Mouse (Mus musculus): ENCODE data around the gene Proser1. TPM values are rescaled to one million over a fixed set of nuclear protein-coding genes. Genes with fewer than 3 reads are reported as not detected.
A peak's percentile ranks its signal among the peaks of the same experiment; 100 is the strongest.

The Proser1 gene
- polyA plus RNA-seq (2014; fragmentation: Nextera tagmentation; extraction: Ambion mirVana), result 10.5 and 12.9 TPM in 2 replicates

DNA sequence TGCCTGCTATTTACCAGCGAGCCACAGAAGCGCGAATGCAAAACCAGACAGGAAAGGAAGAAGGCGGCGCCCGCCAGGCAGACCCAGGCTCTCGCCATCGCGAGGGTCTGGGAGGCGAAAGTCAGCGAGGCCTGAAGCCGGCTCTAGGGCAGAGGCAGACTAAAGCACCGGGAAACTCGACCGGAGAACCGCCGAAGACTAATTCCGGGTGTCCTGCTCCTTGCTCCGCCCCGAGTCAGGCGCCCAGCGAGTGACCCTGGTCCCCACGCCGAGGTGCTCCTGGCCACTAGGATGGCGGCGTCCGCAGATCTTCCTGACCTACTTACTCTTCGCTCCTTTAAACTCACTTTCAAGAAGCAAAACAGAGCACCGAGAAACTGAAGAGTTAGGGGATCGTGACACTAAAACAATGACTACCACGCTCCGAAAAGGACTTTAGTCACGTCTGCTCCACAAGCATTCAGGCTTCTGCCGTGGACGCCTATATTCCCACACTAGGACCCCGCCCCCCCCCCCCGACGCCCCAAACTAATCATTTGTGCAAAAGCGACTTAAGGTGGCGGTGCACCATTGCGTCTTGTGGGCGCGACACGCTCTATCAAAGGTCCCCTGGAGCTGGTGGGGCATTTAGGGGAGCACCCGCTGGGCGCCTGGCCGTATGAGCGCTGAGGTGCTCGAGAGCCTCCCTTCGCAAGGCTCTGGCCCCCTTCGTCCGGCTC is at the start of gene Proser1, which contains the start of gene Nhlrc3:
Proser1 (plus strand) TSS at position 621 of the 719 bp plus-strand sequence.
Nhlrc3 (minus strand) TSS at position 287 of the 719 bp plus-strand sequence.
- ATAC-seq (ENCODE audit: low read depth), result peak; percentile 98
- H3K4me2 ChIP-seq (ENCODE audit: low read depth, low read length), result peak within 1 kb of the TSS; percentile 80
- no peaks in the 10 kb centered on the region for H3K27me3 ChIP-seq (replicated peaks; ENCODE audit: control insufficient read depth, insufficient read depth, low read length)
- peaks cover 18% of the 10 kb centered on the region for H3K36me3 ChIP-seq (ENCODE audit: control insufficient read depth, insufficient read depth, low read length)
- peak; percentile 99 for DNase-seq (ENCODE audit: low spot score)
- peak within 1 kb of the TSS; percentile 89 for H3K27ac ChIP-seq (replicated peaks; ENCODE audit: low read depth, low read length)
- peak within 1 kb of the TSS; percentile 95 for H3K9ac ChIP-seq (ENCODE audit: low read depth, low read length)
- peak within 1 kb of the TSS; percentile 86 for H3K4me3 ChIP-seq (ENCODE audit: low read depth, low read length)
- no peaks in the 10 kb centered on the region for H3K9me3 ChIP-seq (ENCODE audit: control insufficient read depth, low read length)
- peaks cover 18% of the 10 kb centered on the region for H3K4me1 ChIP-seq (ENCODE audit: control insufficient read depth, insufficient read depth, low read length)
- WGBS, result under 1% methylated on average over 40 of the region's 52 CpGs

DNA sequence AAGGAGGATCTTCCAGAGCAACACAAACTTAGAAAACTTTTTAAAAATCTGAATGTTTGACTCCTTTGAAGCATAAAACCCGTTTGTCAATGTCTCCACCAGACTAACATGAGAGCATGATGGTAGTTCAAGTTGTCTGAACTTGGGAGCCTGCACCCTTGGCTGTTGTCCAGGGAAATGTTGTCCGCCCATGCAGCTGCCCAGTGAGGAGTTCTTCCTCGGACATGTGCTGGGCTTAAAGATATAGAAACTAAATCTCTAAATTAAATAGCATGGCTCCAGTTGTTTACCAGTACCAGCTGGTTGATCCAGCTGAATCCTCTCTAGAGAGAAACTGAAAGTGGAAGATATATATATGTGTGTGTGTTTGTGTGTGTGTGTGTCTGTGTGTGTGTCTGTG is 49.5 kb upstream of the Proser1 start:
- Histone ChIP-seq H3K9me3 (ENCODE audit: control insufficient read depth, low read length) (no peaks in the 10 kb centered on the region), H3K4me1 (ENCODE audit: control insufficient read depth, insufficient read depth, low read length) (peaks cover 8% of the 10 kb centered on the region; the same call in 1 of the 2 replicates), H3K27me3 (replicated peaks; ENCODE audit: control insufficient read depth, insufficient read depth, low read length) (no peaks in the 10 kb centered on the region), H3K9ac (ENCODE audit: low read depth, low read length) (no peak overlapping the region), H3K4me2 (ENCODE audit: low read depth, low read length) (no peak overlapping the region), H3K36me3 (ENCODE audit: control insufficient read depth, insufficient read depth, low read length) (no peaks in the 10 kb centered on the region), H3K4me3 (ENCODE audit: low read depth, low read length) (no peak overlapping the region), H3K27ac (replicated peaks; ENCODE audit: low read depth, low read length) (no peak overlapping the region)
- WGBS, result 47% methylated on average over 3 of the region's 3 CpGs
- ATAC-seq (ENCODE audit: low read depth) (peak; percentile 41; the same call in 1 of the 2 replicates), DNase-seq (ENCODE audit: low spot score) (peak; percentile 80)

GRCm38 (mm10) chr3:53416036-53416506 is 47.4 kb upstream of the Proser1 start:
- H3K27ac ChIP-seq (replicated peaks; ENCODE audit: low read depth, low read length), result no peak overlapping the region
- no peaks in the 10 kb centered on the region for H3K27me3 ChIP-seq (replicated peaks; ENCODE audit: control insufficient read depth, insufficient read depth, low read length)
- H3K4me3 ChIP-seq (ENCODE audit: low read depth, low read length), result no peak overlapping the region
- DNase-seq (ENCODE audit: low spot score) (peak; percentile 89), ATAC-seq (ENCODE audit: low read depth) (peak; percentile 87)
- H3K36me3 ChIP-seq (ENCODE audit: control insufficient read depth, insufficient read depth, low read length), result no peaks in the 10 kb centered on the region
- H3K4me2 ChIP-seq (ENCODE audit: low read depth, low read length), result no peak overlapping the region
- no peak overlapping the region for H3K9ac ChIP-seq (ENCODE audit: low read depth, low read length)
- 45% methylated on average over 5 of the region's 5 CpGs for WGBS
- no peaks in the 10 kb centered on the region for H3K9me3 ChIP-seq (ENCODE audit: control insufficient read depth, low read length)
- H3K4me1 ChIP-seq (ENCODE audit: control insufficient read depth, insufficient read depth, low read length), result peaks cover 8% of the 10 kb centered on the region; the same call in 1 of the 2 replicates

DNA sequence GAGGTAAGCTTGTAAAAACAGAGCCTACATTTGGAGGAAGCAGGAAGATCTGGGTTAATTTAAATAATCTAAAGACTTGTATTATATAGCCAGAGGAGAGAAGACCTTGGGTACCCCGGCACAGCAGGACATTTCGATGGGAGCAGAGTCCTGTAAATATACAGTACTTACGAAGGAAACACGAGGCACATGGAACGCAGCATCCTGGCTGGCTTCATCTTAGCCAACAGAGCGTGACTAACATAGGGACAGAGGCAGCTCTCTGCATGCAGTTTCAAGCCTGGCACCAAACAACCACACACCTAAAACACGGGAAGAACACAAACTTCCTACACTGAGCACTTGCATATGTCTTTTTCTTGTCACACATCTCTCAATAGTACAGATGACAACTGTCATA is 45.8 kb upstream of the Proser1 start:
- Histone ChIP-seq H3K9me3 (ENCODE audit: control insufficient read depth, low read length) (no peaks in the 10 kb centered on the region), H3K4me1 (ENCODE audit: control insufficient read depth, insufficient read depth, low read length) (peaks cover 8% of the 10 kb centered on the region; the same call in 1 of the 2 replicates), H3K9ac (ENCODE audit: low read depth, low read length) (no peak overlapping the region), H3K27ac (replicated peaks; ENCODE audit: low read depth, low read length) (no peak overlapping the region), H3K36me3 (ENCODE audit: control insufficient read depth, insufficient read depth, low read length) (no peaks in the 10 kb centered on the region), H3K27me3 (replicated peaks; ENCODE audit: control insufficient read depth, insufficient read depth, low read length) (no peaks in the 10 kb centered on the region), H3K4me2 (ENCODE audit: low read depth, low read length) (no peak overlapping the region), H3K4me3 (ENCODE audit: low read depth, low read length) (no peak overlapping the region)
- DNase-seq (ENCODE audit: low spot score) (no peak), ATAC-seq (ENCODE audit: low read depth) (no peak)
- WGBS, result 69% methylated on average over 7 of the region's 7 CpGs

DNA sequence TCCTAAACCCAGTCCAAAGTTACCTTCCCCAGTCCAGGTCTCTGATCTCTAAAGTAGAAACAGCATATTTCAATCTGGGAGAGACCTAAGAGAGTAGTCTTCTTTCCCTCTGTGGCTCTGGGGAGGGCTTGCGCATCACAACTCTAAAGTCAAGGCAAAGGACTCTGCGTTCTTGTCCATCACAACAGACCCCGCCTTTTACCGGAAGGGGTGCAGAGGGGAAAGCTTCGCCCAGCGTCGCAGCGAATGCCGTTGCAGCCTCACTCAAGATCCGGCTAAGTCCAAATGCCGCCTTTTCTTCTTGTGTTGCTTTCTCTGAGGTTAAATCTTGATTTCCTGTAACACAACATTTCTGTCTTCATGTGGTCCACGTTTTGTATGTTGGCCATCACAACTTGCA is 41.8 kb upstream of the Proser1 start:
- H3K27me3 ChIP-seq (replicated peaks; ENCODE audit: control insufficient read depth, insufficient read depth, low read length), result no peaks in the 10 kb centered on the region
- ATAC-seq (ENCODE audit: low read depth), result no peak

GRCm38 (mm10) chr3:53422691-53423090 is 40.8 kb upstream of the Proser1 start:
- WGBS, result 57% methylated on average over 1 of the region's 1 CpGs
- no peaks in the 10 kb centered on the region for H3K4me1 ChIP-seq (ENCODE audit: control insufficient read depth, insufficient read depth, low read length)
- no peaks in the 10 kb centered on the region for H3K36me3 ChIP-seq (ENCODE audit: control insufficient read depth, insufficient read depth, low read length)
- H3K9me3 ChIP-seq (ENCODE audit: control insufficient read depth, low read length), result no peaks in the 10 kb centered on the region
- DNase-seq (ENCODE audit: low spot score) (no peak), ATAC-seq (ENCODE audit: low read depth) (no peak)
- H3K4me2 ChIP-seq (ENCODE audit: low read depth, low read length), result no peak overlapping the region
- H3K27ac ChIP-seq (replicated peaks; ENCODE audit: low read depth, low read length), result no peak overlapping the region
- H3K9ac ChIP-seq (ENCODE audit: low read depth, low read length), result no peak overlapping the region
- no peak overlapping the region for H3K4me3 ChIP-seq (ENCODE audit: low read depth, low read length)
- H3K27me3 ChIP-seq (replicated peaks; ENCODE audit: control insufficient read depth, insufficient read depth, low read length), result no peaks in the 10 kb centered on the region

More for the DNA sequence above, 41.8 kb upstream of the Proser1 start:
- no peak for DNase-seq (ENCODE audit: low spot score)
- Histone ChIP-seq H3K27ac (replicated peaks; ENCODE audit: low read depth, low read length) (no peak overlapping the region), H3K4me2 (ENCODE audit: low read depth, low read length) (no peak overlapping the region), H3K36me3 (ENCODE audit: control insufficient read depth, insufficient read depth, low read length) (no peaks in the 10 kb centered on the region), H3K4me3 (ENCODE audit: low read depth, low read length) (no peak overlapping the region), H3K4me1 (ENCODE audit: control insufficient read depth, insufficient read depth, low read length) (no peaks in the 10 kb centered on the region), H3K9me3 (ENCODE audit: control insufficient read depth, low read length) (no peaks in the 10 kb centered on the region), H3K9ac (ENCODE audit: low read depth, low read length) (no peak overlapping the region)
- 85% methylated on average over 12 of the region's 12 CpGs for WGBS

GRCm38 (mm10) chr3:53423576-53423975 is 39.9 kb upstream of the Proser1 start:
- Histone ChIP-seq H3K9ac (ENCODE audit: low read depth, low read length) (no peak overlapping the region), H3K9me3 (ENCODE audit: control insufficient read depth, low read length) (no peaks in the 10 kb centered on the region), H3K27me3 (replicated peaks; ENCODE audit: control insufficient read depth, insufficient read depth, low read length) (no peaks in the 10 kb centered on the region), H3K4me3 (ENCODE audit: low read depth, low read length) (no peak overlapping the region), H3K36me3 (ENCODE audit: control insufficient read depth, insufficient read depth, low read length) (no peaks in the 10 kb centered on the region), H3K4me1 (ENCODE audit: control insufficient read depth, insufficient read depth, low read length) (no peaks in the 10 kb centered on the region), H3K27ac (replicated peaks; ENCODE audit: low read depth, low read length) (no peak overlapping the region), H3K4me2 (ENCODE audit: low read depth, low read length) (no peak overlapping the region)
- DNase-seq (ENCODE audit: low spot score) (no peak), ATAC-seq (ENCODE audit: low read depth) (no peak)
- 88% methylated on average over 4 of the region's 4 CpGs for WGBS

DNA sequence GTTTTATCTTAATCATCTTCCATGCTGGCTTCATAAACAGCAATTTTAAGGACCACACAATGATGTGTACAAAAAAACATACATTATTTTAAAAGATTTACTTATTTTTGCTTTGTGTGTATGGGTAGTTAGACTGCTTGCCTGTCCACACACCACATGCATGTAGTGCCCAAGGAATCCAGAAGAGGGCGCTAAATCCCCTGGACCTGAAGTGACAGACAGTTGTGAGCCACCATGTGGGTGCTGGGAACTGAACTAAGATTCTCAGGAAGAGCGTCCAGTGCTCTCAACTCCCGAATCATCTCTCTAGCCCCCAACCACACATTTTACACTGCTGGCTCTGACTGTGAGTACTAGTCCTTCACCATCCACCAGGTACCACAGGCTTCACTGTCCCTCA is 28.9 kb upstream of the Proser1 start:
- no peak overlapping the region for H3K4me2 ChIP-seq (ENCODE audit: low read depth, low read length)
- DNase-seq (ENCODE audit: low spot score) (no peak), ATAC-seq (ENCODE audit: low read depth) (no peak)
- no peaks in the 10 kb centered on the region for H3K9me3 ChIP-seq (ENCODE audit: control insufficient read depth, low read length)
- no peaks in the 10 kb centered on the region for H3K27me3 ChIP-seq (replicated peaks; ENCODE audit: control insufficient read depth, insufficient read depth, low read length)
- no peak overlapping the region for H3K4me3 ChIP-seq (ENCODE audit: low read depth, low read length)
- H3K27ac ChIP-seq (replicated peaks; ENCODE audit: low read depth, low read length), result no peak overlapping the region
- no peak overlapping the region for H3K9ac ChIP-seq (ENCODE audit: low read depth, low read length)
- H3K4me1 ChIP-seq (ENCODE audit: control insufficient read depth, insufficient read depth, low read length), result no peaks in the 10 kb centered on the region
- 81% methylated on average over 3 of the region's 3 CpGs for WGBS
- H3K36me3 ChIP-seq (ENCODE audit: control insufficient read depth, insufficient read depth, low read length), result no peaks in the 10 kb centered on the region

DNA sequence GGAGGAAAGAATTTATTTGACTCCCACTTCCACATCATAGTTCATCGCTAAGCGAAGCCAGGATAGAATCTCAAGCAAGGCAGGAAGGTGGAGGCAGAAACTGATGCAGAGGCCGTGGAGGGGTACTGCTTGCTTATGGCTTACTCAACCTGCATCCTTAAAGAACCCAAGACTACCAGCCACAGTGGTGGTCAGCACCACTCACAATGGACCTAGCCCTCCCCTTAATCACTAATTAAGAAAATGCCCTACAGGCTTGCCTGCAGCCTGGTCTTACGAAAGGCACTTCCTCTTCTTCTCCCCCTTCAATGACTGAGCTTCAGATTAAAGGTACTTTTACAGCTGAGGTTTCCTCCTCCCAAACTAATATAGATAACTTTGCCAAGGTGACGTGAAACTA is 26.9 kb upstream of the Proser1 start:
- ATAC-seq (ENCODE audit: low read depth), result no peak
- H3K27ac ChIP-seq (replicated peaks; ENCODE audit: low read depth, low read length), result no peak overlapping the region
- no peak overlapping the region for H3K9ac ChIP-seq (ENCODE audit: low read depth, low read length)
- 68% methylated on average over 5 of the region's 5 CpGs for WGBS
- no peak for DNase-seq (ENCODE audit: low spot score)
- H3K9me3 ChIP-seq (ENCODE audit: control insufficient read depth, low read length), result no peaks in the 10 kb centered on the region
- no peak overlapping the region for H3K4me3 ChIP-seq (ENCODE audit: low read depth, low read length)
- no peaks in the 10 kb centered on the region for H3K27me3 ChIP-seq (replicated peaks; ENCODE audit: control insufficient read depth, insufficient read depth, low read length)
- H3K4me1 ChIP-seq (ENCODE audit: control insufficient read depth, insufficient read depth, low read length), result no peaks in the 10 kb centered on the region
- H3K36me3 ChIP-seq (ENCODE audit: control insufficient read depth, insufficient read depth, low read length), result no peaks in the 10 kb centered on the region
- no peak overlapping the region for H3K4me2 ChIP-seq (ENCODE audit: low read depth, low read length)
